Mouse (Mus musculus): ENCODE data around the gene Bcl2l1. TPM values are rescaled to one million over a fixed set of nuclear protein-coding genes. Genes with fewer than 3 reads are reported as not detected.
A peak's percentile ranks its signal among the peaks of the same experiment; 100 is the strongest.

Gene Bcl2l1
- polyA plus RNA-seq, 1 experiment from 2014 or later: 103 TPM

DNA sequence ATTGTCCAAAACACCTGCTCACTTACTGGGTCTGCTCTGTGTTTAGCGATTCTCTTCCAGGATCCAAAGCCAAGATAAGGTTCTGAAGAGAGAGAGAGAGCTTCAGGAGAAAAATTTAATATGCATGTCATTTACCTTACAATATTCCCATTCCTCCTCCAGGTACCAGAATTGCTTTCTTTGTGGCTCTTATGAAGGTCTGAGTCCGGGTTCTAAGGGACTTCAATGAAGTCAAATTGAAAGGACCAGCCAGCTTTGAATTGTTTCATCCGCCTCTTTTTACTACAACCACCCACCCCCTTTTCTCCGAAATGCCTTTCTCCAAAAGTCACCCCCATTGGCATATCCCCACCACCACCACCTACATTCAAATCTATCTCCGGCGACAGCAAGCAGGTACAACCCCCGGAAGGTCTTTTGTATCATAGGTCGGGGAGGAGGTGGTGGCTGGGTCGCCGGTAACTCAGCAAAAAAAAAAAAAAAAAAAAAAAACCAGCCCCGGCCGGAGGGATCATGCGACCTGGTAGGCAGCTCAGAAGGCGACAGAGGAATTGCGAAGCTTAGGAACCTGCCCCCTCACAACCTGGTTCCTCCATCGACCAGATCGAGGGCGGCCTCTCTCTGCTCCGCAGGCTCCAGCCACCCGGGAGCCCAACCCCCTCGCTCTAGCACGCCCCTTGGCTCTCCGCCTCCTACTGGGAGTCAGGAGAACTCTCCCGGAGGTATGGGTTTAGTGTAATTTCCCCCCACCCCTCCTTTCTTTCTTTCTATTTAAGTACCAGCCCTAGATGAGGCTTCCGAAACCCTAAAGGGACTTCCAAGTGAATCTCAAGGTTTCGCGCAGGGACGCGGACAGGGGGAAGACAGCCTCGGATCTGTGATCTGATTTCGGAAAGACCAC, 1.3 kb downstream of the Bcl2l1 start:
- peaks cover 41% of the 10 kb centered on the region for H3K4me1 ChIP-seq
- DNase-seq (ENCODE audit: low spot score): peak; percentile 86
- H3K9me3 ChIP-seq (replicated peaks): no peaks in the 10 kb centered on the region
- H3K4me3 ChIP-seq: peak overlapping the region; percentile 82
- H3K27ac ChIP-seq: peak overlapping the region; percentile 99
- WGBS: 4% methylated on average over 31 of the region's 31 CpGs
- H3K27me3 ChIP-seq (ENCODE audit: low read depth, poor library complexity, severe bottlenecking): no peaks in the 10 kb centered on the region
- H3K36me3 ChIP-seq: peaks cover 34% of the 10 kb centered on the region

- Histone ChIP-seq H3K27me3 (ENCODE audit: low read depth, poor library complexity, severe bottlenecking) (no peaks in the 10 kb centered on the region), H3K4me1 (peaks cover 43% of the 10 kb centered on the region), H3K27ac (peak overlapping the region; percentile 99), H3K36me3 (peaks cover 41% of the 10 kb centered on the region), H3K9me3 (replicated peaks) (no peaks in the 10 kb centered on the region), H3K4me3 (peak overlapping the region; percentile 82)
- WGBS: 82% methylated on average over 23 of the region's 23 CpGs
- no peak for DNase-seq (ENCODE audit: low spot score)
Measured at GRCm38 (mm10) chr2:152829367-152829881, 2.1 kb downstream of the Bcl2l1 start.

- H3K9me3 ChIP-seq (replicated peaks): no peaks in the 10 kb centered on the region
- peaks cover 43% of the 10 kb centered on the region for H3K4me1 ChIP-seq
- no peaks in the 10 kb centered on the region for H3K27me3 ChIP-seq (ENCODE audit: low read depth, poor library complexity, severe bottlenecking)
- 72% methylated on average over 1 of the region's 1 CpGs for WGBS
- DNase-seq (ENCODE audit: low spot score): no peak
- H3K36me3 ChIP-seq: peaks cover 44% of the 10 kb centered on the region
- H3K4me3 ChIP-seq: peak overlapping the region; percentile 82
- H3K27ac ChIP-seq: peak overlapping the region; percentile 46; the same call in 1 of the 2 replicates
Measured at GRCm38 (mm10) chr2:152828532-152828931, 3.0 kb downstream of the Bcl2l1 start.

GRCm38 (mm10) chr2:152828011-152828370, 3.5 kb downstream of the Bcl2l1 start:
- H3K4me1 ChIP-seq: peaks cover 43% of the 10 kb centered on the region
- DNase-seq (ENCODE audit: low spot score): no peak

GRCm38 (mm10) chr2:152827321-152828010, 4.1 kb downstream of the Bcl2l1 start:
- peaks cover 43% of the 10 kb centered on the region for H3K4me1 ChIP-seq
- no peak overlapping the region for H3K27ac ChIP-seq
- no peak for DNase-seq (ENCODE audit: low spot score)
- H3K36me3 ChIP-seq: peaks cover 48% of the 10 kb centered on the region
- H3K4me3 ChIP-seq: peak overlapping the region; percentile 82; the same call in 1 of the 2 replicates
- no peaks in the 10 kb centered on the region for H3K27me3 ChIP-seq (ENCODE audit: low read depth, poor library complexity, severe bottlenecking)
- H3K9me3 ChIP-seq (replicated peaks): no peaks in the 10 kb centered on the region
- WGBS: 83% methylated on average over 8 of the region's 8 CpGs

More at GRCm38 (mm10) chr2:152828011-152828370, 3.5 kb downstream of the Bcl2l1 start:
- Histone ChIP-seq H3K27ac (peak overlapping the region; percentile 46; the same call in 1 of the 2 replicates), H3K27me3 (ENCODE audit: low read depth, poor library complexity, severe bottlenecking) (no peaks in the 10 kb centered on the region), H3K4me3 (peak overlapping the region; percentile 82; the same call in 1 of the 2 replicates), H3K9me3 (replicated peaks) (no peaks in the 10 kb centered on the region), H3K36me3 (peaks cover 44% of the 10 kb centered on the region)
- WGBS: 71% methylated on average over 4 of the region's 4 CpGs

DNA sequence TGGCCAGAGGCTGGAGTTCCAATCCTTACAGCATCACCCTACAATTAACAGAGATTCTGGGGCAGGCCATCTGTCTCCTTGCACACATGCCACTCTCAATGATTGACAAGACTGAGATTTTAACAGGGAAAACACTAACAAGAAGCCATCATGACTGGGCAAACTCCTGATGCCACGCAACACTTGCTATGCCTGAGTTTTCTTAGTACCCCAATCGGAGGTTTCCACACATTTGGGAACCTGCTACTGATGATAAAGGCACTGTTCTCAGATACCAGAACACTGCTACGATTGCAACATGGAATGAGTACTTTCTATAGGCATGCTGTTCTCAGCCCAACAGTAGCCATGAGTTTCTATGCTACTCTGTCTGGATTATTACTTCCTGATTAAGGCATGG, 5.0 kb downstream of the Bcl2l1 start:
- no peak for DNase-seq (ENCODE audit: low spot score)
- Histone ChIP-seq H3K27me3 (ENCODE audit: low read depth, poor library complexity, severe bottlenecking) (no peaks in the 10 kb centered on the region), H3K4me1 (peaks cover 45% of the 10 kb centered on the region), H3K36me3 (peaks cover 52% of the 10 kb centered on the region), H3K9me3 (replicated peaks) (no peaks in the 10 kb centered on the region), H3K4me3 (no peak overlapping the region), H3K27ac (no peak overlapping the region)
- 90% methylated on average over 3 of the region's 3 CpGs for WGBS

GRCm38 (mm10) chr2:152825713-152826112, 5.8 kb downstream of the Bcl2l1 start:
- WGBS: 90% methylated on average over 2 of the region's 2 CpGs
- Histone ChIP-seq H3K4me1 (peaks cover 52% of the 10 kb centered on the region), H3K27ac (no peak overlapping the region), H3K27me3 (ENCODE audit: low read depth, poor library complexity, severe bottlenecking) (no peaks in the 10 kb centered on the region), H3K9me3 (replicated peaks) (no peaks in the 10 kb centered on the region), H3K36me3 (peaks cover 60% of the 10 kb centered on the region), H3K4me3 (no peak overlapping the region)
- DNase-seq (ENCODE audit: low spot score): no peak

DNA sequence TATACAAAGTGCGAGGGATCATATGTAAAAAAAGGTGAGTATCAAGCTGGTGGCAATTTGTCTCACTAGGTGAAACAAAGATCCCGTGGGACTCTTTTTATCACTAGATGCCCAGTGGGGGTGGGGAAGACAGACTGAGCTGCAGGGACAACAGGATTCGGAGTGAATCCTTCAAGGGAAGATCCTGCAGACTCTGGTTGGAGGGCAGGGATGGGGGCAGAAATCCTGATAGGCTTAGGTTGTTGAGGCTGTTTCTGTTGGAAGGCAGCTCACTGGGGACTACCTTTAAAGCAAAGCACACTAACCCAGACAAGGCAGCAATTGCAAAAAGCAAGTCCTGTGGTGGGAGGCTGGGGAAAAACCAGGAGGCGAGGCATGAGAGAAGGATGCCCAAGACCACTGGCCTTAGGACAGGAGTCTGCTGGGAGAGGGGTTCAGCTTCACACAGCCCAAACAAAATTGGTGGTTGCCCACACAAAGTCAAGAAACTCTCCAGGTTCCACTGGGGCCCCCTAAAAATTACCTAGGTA, 6.3 kb downstream of the Bcl2l1 start:
- peaks cover 64% of the 10 kb centered on the region for H3K36me3 ChIP-seq
- H3K27me3 ChIP-seq (ENCODE audit: low read depth, poor library complexity, severe bottlenecking): no peaks in the 10 kb centered on the region
- no peak overlapping the region for H3K27ac ChIP-seq
- WGBS: 83% methylated on average over 4 of the region's 4 CpGs
- no peak for DNase-seq (ENCODE audit: low spot score)
- H3K4me1 ChIP-seq: peaks cover 57% of the 10 kb centered on the region
- H3K4me3 ChIP-seq: no peak overlapping the region
- H3K9me3 ChIP-seq (replicated peaks): no peaks in the 10 kb centered on the region

DNA sequence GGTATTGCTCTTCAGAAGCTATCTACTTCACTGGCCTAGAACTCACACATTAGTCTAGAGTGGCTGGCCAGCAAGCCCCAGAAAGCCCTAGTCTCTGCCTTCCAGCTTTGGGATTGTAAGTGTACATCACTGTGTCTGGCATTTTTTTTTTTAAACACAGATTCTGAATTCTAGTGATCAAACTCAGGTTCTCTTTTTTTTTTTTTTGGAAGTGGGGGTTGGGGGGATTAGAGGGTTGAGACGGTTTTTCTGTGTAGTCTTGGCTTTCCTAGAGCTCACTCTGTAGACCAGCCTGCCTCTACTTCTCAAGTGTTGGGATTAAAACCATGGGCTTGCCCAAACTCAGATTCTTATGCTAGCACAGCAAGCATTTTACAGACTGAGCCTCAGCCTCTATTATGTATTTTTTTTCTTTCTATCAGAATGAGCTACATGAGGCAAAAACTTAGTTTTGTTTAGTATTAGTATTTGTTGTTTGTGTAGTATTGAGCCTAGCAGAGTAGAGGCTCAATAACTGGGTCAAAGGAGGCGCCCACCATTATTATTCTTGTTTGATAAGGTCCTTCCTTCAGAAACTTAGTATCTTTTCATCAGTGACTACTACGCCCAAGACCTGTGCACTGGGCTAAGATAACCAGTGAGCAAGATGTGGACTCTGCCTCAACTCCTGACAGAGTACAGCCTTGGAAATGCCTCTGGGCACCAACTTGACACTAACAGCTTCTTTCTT, 6.9 kb downstream of the Bcl2l1 start:
- H3K4me3 ChIP-seq: no peak overlapping the region
- WGBS: 87% methylated on average over 3 of the region's 3 CpGs
- H3K27me3 ChIP-seq (ENCODE audit: low read depth, poor library complexity, severe bottlenecking): no peaks in the 10 kb centered on the region
- DNase-seq (ENCODE audit: low spot score): no peak
- H3K36me3 ChIP-seq: peaks cover 70% of the 10 kb centered on the region
- no peak overlapping the region for H3K27ac ChIP-seq
- peaks cover 57% of the 10 kb centered on the region for H3K4me1 ChIP-seq
- no peaks in the 10 kb centered on the region for H3K9me3 ChIP-seq (replicated peaks)

- WGBS: 90% methylated on average over 1 of the region's 1 CpGs
- Histone ChIP-seq H3K36me3 (peaks cover 72% of the 10 kb centered on the region), H3K4me3 (no peak overlapping the region), H3K9me3 (replicated peaks) (no peaks in the 10 kb centered on the region), H3K27ac (no peak overlapping the region), H3K4me1 (peaks cover 52% of the 10 kb centered on the region), H3K27me3 (ENCODE audit: low read depth, poor library complexity, severe bottlenecking) (no peaks in the 10 kb centered on the region)
- no peak for DNase-seq (ENCODE audit: low spot score)
Measured at GRCm38 (mm10) chr2:152823770-152824169, 7.8 kb downstream of the Bcl2l1 start.

DNA sequence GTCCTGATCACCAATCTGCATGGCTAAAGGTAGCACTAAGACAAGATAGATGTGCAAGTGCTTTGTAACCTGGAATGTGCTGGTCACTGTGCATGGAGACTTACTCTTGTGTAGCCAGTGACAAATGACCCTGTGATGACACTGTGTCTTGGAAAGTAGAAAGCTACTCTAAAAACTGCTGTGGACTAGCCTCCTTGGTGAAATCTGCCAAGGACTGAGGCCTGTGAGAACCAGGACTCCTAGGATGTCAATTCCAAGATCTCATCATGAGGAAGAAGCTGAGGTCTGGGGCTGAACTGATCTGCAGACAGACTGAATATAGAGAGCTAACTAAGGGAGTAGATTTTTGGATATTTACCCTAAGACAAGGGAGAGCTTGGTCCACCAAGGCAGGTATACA, 10.0 kb downstream of the Bcl2l1 start:
- Histone ChIP-seq H3K4me1 (peaks cover 34% of the 10 kb centered on the region), H3K27me3 (ENCODE audit: low read depth, poor library complexity, severe bottlenecking) (no peaks in the 10 kb centered on the region), H3K9me3 (replicated peaks) (no peaks in the 10 kb centered on the region), H3K27ac (peak overlapping the region; percentile 83), H3K36me3 (peaks cover 72% of the 10 kb centered on the region), H3K4me3 (no peak overlapping the region)
- no peak for DNase-seq (ENCODE audit: low spot score)

DNA sequence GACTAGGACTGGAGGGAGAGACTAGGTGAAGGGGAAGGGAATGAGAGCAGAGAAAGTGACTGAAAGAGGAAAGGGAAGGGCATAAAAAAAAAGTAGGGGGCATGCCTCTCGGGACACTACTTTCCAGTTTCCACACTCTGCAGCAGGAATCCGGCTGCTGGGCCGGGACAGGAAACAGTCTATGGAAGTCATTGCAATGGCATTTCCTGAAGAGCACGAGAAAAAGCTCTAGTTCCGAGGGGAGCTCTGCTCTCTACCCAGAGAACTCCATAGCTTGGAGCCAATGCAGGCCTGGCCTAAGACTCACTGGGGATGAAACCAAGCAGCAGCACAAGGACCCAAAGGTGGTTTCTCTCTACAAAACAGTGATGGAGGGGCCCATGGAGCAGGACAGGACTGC, 10.5 kb downstream of the Bcl2l1 start:
- no peak for DNase-seq (ENCODE audit: low spot score)
- Histone ChIP-seq H3K27me3 (ENCODE audit: low read depth, poor library complexity, severe bottlenecking) (no peaks in the 10 kb centered on the region), H3K27ac (peak overlapping the region; percentile 83), H3K36me3 (peaks cover 69% of the 10 kb centered on the region), H3K9me3 (replicated peaks) (no peaks in the 10 kb centered on the region), H3K4me1 (peaks cover 34% of the 10 kb centered on the region), H3K4me3 (no peak overlapping the region)
- 53% methylated on average over 5 of the region's 5 CpGs for WGBS
